Mouse (Mus musculus) C2C12 (cell line): ENCODE data around the gene Enah.

ENCODE experiments used
- CEBPB ChIP-seq: IDR thresholded peaks from one replicate; pipeline ENCODE4 v1.6.1; 2011; ENCODE audit warnings: low read depth, mild to moderate bottlenecking, control low read depth, moderate library complexity
- CTCF ChIP-seq: IDR thresholded peaks from one replicate; pipeline ENCODE4 v1.5.1; 2011; ENCODE audit not compliant: control insufficient read depth, insufficient read depth, insufficient read length
- FOSL1 ChIP-seq: IDR thresholded peaks from one replicate; pipeline ENCODE4 v1.8.0; 2011; ENCODE audit warnings: mild to moderate bottlenecking, low read length; ENCODE audit not compliant: poor library complexity, insufficient read depth, severe bottlenecking
- MAX ChIP-seq: IDR thresholded peaks from one replicate; pipeline ENCODE4 v1.6.1; 2011; ENCODE audit warnings: mild to moderate bottlenecking, control low read depth
- MYOG ChIP-seq: IDR thresholded peaks from one replicate; pipeline ENCODE4 v1.6.1; 2011; ENCODE audit not compliant: control insufficient read depth, insufficient read length; ENCODE audit errors: extremely low read depth
- USF1 ChIP-seq: IDR thresholded peaks from one replicate; pipeline ENCODE4 v1.6.1; 2011; ENCODE audit warnings: low read depth, mild to moderate bottlenecking, control low read depth, moderate library complexity

DNA sequence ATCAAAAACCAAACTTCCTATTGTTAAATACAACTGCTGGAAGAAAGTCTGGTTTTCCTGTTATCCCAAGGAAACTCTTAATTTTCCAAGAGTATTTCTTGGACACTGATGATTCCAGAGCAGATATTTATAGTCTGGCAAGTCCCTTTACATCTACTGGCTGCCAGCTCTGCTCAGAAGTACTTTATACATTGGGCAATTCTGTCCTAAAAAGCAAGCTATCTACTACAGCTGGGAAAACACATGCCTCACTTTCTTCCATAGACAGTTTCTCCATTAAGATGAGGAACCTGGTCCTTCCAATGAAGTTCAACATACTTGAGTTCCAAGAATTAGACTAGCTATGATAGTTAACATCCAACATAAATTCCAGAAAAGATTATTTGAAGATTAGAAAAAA lies 44.9 kb downstream of the Enah start:
- TF ChIP-seq CEBPB (no peak), CTCF (no peak), USF1 (no peak), MAX (no peak), FOSL1 (no peak), MYOG (no peak)
